Mouse (Mus musculus) heart, postnatal 36 days (tissue): ENCODE data around the gene Hlx. TPM values are rescaled to one million over a fixed set of nuclear protein-coding genes. Genes with fewer than 3 reads are reported as not detected.

Experiments used
- DNase-seq, 2 experiments: peaks; one replicate each; pipeline ENCODE4 v3.0.0; 2021 to 2022
- intact Hi-C: fragments of 180-260 bp; cut with DNase I; formaldehyde crosslinking; loops from one replicate; pipeline ENCODE4 v1.15.1; 2025
- total RNA-seq, 2 experiments: library from RNA; stranded (reverse); gene quantifications; 2 replicates each; pipeline ENCODE4 v1.2.3; 2021

The Hlx gene
- total RNA-seq, 2 experiments from 2014 or later = 9.9 to 14.5 TPM

DNA sequence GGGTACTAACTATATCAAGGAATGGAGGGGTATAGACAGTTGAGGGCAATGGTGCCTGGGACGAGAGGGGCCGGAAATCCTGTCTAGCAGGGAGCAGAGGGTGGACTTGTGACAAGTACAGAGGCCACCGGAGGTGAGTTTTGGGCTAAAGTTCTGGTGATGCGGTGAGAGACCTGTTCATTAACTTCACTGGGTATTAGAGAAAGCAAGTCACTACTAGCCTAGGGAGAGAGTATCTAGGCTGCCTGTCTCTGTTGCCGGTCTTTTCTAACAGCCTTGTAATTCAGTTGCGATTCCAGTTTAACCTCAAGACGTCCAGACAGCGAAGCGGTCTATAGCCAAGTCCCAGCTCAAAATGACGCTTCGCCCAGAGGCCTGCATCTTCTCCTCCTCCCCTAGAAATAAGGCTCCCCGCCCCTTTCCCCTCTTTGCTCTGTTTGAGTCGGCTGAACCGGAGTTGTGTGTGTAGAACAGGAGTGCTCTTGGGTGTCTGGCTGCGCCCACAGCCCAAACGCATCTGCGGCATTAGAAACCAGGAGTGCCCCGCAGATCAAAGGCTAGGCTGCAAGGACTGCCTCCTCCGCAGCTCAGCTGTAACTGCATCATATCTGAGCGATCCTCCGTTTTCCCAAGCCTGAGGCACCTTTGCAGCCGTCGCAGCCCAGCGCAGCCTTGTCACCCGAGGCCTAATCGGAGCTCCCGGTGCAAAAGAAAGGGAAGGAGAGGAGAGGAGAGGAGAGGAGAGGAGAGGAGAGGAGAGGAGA lies 1.8 kb upstream of the Hlx start:
- peak; percentile 42 to 59 for DNase-seq

DNA sequence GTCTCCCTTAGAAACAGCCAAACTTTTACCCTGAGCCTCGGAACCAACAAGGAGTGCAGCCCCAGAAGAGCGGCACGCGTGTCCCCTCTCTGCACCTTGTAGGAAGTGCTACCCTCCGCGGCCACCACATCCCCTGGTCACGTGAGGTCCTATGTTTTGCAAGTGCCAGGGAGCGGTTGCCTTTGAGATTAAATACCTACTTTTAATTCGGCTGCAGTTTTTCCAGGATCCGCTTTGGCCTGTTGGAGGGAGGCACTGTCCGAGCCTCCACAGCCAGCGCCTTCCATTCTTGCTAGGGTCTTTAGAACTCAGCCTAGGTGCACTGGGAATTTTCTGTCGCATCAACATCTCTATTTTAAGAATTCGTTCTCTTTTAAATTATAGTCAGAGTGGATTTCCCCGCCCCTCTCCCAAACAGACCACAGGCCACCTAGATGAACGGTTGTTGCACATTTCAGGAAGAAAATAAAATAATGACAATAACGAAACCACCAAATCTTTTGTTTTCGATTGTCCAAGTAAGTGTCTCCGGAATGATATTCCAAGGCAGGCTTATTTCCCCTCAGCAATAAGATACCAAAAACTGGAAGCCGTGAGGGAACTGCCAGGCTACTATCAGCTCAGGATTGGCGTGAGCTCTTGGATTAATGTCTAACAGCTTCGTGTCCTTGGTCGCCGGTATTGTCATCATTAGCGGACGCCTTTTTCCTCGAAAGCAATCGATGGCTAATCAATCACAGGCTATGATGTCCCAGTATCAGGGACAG lies 1.1 kb upstream of the Hlx start:
- peak; percentile 45 to 52 for DNase-seq
- intact Hi-C loops = loop anchor here (2.0 kb wide), 2 partner anchors 263 to 445 kb away; no protein-coding TSS in a partner anchor

More for the DNA sequence above, 1.8 kb upstream of the Hlx start:
- intact Hi-C loops = loop anchor here (2.0 kb wide), 2 partner anchors 263 to 445 kb away; no protein-coding TSS in a partner anchor

DNA sequence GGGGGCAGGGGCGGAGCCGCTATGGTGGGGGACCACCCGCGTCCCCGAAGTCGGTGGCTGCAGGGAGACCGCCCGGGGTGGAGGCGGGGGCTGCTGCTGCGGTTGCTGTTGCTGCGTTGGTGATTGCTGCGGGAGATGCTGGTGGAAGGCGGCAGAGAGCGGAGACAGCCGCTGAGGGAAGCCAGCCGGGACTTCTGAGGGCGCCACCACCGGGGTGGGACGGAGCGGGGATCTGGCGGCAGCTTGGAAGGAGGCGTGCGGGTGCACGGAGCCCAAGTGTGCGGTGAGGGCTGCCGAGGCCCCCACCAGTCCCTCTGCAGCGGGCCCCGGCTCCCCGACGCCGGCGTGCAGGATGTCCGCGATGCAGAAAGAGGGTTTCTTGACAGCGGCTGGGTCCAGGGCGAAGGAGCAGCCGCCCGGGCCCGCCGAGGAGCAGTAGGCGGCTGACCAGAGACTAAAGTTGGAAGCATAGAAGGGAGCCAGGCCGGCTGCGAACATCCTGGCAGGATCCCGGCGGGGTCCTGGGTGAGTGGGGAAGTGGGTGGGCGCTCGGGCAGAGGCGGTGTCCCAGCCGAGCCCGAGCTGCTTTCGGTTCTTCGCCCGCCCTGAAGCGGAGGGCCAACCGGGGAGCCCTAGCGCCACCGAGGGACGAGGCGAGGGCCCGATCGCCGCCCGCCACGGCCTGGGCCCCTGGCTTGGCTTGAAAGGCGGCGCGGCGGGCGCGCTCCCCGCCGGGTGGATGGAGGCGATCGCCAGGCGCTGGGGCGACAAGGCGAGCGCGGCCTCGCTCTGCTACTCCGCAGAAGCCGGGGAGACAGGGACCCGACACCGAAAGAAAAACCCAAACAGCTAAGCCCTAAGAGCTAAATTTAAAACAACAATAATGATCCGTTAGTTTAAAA lies 524 bp downstream of the Hlx start:
- DNase-seq = peak; percentile 72 to 81
- intact Hi-C loops = no loop called here

DNA sequence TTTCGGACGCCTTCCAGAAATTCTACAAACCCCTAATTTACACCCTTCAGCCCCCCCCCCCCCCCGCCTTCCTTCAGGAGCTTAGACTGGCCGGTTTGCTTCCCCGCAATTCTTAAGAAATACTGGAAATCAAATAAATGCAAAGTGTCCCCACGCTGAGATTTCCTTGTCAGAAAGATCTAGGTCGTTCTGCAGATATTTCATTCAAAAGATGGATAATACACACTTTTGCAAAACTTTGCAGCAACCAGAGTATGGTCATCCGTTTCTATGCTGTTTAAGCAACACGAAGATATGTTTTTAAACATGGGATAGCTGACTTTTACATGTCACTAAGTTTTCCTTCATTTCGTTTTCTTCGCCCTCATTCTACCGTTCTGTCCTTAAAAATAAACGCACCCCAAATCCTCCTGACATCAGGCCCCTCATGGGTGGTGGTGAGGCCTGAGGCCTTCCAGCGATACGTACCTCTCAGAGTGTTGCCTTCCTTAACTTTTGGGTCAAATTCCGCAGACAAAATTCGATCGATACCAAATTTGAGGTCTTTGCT lies 1.3 kb downstream of the Hlx start:
- DNase-seq = no peak
- intact Hi-C loops = no loop called here

DNA sequence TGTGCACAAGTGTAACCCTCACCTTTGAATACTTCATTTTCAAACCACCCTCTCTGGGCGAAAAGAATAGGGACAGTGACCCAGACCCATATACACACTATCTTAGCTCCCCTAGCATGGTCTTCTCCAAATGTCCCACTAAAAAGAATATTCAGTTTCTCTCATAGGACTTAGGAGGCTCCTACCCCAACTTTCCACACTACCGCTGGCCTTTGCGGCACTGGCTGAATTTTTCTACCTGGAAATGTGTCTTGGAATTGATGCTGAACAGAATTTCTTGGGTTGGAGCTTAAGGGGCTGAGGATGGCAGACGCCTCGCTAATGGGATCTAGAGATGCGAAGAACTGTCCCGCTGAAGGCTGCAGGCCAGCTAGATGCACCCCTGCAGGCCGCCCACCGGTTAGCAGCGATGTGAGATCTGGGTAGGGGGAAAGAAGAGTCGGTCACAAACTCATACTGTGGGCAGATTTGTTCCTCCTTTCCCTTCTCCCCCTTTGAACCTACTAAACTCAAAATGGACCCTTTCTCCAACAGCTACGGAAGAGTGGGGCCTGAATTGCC lies 1.9 kb downstream of the Hlx start:
- DNase-seq = peak in 1 of 2 experiments; percentile 48
- intact Hi-C loops = no loop called here

DNA sequence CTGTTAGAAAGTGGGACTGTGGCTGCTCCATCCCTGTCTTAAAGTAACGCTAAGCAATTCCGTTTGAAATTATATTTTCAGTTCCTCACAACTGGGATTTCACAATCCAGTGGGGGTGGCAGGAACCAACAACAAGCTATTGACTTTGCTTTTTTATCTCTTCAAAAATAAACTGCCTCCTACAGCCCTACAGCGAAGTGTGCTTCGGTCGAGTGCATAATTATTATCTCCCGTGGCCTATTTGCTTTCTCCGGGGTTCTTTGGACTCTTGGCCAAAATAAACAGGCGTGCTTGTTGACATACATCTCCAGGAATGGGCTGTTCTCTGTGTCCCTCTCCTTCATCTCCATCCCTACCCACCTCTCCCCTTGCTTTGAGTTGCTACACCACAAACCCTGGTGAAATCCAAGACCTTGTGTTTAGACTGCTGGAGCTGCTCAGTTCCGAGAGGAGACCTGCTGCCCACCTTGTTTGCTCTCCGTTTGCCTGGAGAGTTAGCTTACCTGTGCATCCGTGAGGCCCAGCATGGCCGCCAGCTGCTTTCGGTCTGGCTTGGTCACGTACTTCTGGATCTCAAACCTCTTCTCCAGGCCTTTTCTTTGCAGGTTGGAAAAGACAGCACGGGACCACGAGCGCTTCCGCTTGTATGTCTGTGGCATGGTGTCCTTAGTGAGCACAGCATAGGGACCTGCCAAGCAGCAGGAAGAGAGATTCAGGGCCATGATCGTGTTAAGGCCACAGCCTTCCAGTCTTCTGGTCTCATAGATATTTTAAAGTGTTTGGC lies 2.9 kb downstream of the Hlx start:
- intact Hi-C loops = loop anchor here (10.0 kb wide), 1 partner anchor 695 kb away; the partner anchor contains the start of gene 1700056E22Rik
- peak in 1 of 2 experiments; percentile 38 for DNase-seq

DNA sequence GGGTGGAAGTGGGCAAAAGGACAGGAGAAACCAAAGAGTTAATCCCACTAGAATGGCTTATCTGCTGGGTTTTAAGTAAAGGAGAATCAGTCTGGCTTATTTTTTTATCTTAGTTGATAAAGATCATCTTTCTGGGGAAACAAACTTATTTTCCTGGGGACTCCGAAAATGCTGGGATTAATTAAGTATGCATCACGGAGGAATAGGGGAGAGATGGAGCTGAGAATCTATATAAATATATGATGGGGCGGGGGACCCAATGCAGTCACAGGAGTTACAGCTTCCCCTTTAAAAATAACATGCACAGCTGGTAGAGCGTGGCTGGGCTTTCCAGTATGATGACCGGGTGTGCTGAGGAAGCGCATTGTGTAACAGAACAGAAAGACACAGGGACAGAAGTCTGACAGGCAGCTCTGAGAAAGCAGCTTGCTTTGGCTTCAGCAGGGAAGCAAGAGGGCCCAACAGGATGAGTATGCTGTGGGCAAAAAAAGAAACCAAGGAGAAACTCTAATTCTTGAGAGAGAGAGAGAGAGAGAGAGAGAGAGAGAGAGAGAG lies 3.8 kb downstream of the Hlx start:
- DNase-seq = peak in 1 of 2 experiments; percentile 35
- intact Hi-C loops = loop anchor here (10.0 kb wide), 1 partner anchor 694 kb away; the partner anchor contains the start of gene 1700056E22Rik

DNA sequence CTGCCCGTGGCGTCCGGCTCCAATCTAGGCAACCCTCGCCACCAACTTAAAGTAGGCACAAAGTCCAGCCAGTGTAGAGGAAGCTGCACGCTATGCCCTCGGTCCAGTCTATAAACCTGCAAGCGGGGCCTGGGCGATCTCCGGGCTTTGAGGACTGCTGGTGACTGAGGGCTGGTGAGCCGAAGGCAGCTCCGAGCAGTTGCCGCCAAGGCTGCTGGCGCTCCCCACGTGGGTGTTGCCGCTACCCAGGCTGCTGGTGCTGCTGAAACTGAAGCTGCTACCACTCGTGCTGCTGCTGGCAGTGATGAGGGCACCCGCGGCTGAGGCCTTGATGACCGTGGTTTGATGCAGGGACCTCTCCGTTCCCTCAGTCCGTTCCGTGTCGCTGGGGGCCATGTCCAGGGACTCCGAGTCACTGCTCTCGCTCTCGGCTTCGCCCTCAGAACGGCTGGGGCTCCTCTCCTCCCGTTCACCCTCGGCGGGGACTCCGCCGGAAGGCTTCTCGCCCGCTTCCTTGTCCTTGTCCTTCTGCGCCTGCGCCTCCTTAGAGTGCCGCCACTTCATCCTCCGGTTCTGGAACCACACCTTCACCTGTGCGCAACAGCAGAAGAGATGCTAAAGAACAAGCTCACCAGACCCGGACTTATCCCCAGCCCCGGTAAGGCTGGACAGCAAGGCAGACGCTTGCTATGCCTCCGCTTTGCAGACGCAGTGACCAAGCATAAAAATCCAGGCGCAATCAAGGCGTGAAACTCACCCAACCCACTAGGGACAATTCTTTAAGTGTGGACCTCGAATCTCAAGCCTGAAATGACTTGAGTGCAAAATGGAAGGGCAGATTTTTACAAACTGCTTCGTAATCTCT lies 4.8 kb downstream of the Hlx start:
- no peak for DNase-seq
- intact Hi-C loops = loop anchor here (10.0 kb wide), 1 partner anchor 693 kb away; the partner anchor contains the start of gene 1700056E22Rik

DNA sequence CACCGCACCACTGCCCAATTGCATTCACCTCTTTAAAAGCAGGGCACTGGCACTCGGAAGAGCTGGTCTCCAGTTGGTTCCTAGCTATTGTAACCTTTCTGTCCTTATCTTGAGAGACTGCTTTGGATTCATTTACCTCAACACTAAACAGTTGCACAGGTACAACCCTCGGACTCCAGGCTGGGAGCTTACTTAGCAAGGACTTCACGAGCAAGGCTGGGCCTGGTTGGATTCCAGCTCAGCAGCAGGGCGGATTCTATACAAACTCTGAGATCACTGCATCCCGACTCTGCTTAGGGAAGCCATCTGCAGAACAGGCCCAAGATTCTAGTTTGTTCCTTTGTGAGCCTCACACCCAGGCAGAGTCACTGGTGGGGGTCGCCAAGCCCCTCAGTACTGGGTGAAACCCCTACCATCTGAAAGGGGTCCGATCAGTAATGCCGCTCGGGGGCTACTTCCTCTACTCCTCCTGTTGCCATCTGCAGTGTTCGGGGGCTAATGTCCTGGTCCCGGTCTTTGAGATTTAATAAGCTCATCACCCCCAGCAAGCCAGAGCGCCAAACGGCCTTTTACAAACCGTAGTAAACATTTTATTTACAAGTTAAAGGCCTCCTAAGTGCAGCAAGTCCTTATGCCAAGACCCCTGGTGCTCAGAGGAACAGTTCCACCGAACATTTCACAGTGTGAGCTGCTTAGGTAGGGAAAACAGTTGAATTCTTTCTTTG lies 5.7 kb downstream of the Hlx start:
- DNase-seq = no peak
- intact Hi-C loops = loop anchor here (10.0 kb wide), 1 partner anchor 692 kb away; the partner anchor contains the start of gene 1700056E22Rik

DNA sequence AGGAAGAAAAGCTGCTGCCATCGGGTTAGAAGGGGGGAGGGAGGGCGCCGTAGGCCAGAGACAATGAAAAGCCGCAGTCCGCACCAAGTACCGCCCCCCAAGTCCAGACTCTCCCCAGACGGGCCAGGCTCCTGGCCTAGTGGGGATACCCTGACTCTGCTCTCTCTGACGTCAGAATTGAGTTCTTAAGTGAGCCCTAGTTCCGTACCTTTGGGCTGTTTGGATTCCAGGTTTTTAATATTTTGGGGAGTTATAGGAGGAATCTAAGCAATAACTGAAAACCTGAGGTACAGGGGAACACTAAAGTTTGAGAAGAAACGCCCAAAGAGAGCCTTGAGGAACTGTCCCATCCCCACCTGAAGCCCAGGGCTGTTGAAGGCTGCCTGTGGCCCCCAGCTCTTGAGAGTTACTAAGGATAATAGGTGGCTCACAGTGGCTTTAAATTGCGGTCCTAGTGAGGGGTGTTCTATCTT lies 7.1 kb downstream of the Hlx start:
- intact Hi-C loops = loop anchor here (10.0 kb wide), 1 partner anchor 691 kb away; the partner anchor contains the start of gene 1700056E22Rik
- DNase-seq = no peak

DNA sequence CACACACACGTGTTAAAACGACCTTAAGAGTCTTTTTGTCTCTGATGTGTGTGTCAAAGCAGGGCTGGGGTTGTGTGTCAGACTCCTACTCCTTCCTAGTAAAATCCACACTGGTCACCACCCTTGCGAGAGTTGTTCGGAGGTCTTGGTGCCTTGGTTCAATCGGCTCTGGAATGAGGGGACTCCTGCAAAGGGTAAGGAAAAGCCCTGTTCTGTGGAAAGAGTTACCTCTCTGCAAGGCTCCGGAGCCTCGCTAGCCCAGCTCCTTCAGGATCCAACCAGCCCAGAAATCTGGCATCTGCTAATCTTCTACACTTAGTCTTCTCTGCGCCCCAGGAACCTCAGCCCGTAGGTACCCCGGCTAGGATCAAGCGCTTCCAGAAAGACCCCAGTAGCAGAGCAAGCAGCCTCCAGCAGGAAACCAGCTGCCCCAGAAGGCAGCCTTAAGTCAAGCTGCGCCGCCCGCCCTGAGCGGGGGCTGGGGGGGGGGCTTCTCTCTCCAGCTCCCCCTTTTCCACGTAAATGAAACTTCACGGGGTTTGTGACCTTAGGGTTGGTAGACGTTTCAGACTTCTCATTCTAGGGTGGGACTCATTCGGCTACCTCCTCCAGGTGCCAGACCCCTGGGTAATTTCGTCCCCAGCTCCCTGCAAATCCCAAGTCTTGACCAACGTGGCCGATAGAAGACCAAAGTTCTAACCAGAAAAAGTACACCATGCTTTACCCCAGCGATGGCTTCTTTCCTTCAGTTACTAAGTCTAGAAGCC lies 7.7 kb downstream of the Hlx start:
- no peak for DNase-seq
- intact Hi-C loops = loop anchor here (10.0 kb wide), 1 partner anchor 690 kb away; the partner anchor contains the start of gene 1700056E22Rik

DNA sequence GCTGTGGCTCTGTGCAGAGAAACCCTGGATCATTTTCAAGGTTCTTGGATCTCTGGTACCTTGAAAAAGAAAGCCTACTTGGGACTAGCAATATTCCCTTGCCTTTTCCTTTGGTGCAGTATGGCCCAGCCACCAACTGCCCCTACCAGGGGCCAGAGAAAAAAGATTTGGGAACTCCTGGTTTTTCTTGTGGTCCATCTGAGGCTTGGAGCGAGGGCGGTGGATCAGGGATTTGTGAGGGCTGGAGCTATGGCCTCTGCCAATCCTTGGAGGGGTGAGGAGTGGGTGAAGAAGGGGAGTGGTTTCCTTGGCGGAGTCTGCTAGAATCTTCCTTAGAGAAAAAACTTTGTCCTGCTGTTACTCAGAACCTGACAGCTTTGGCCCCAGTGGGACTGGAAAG lies 8.5 kb downstream of the Hlx start:
- no peak for DNase-seq
- intact Hi-C loops = loop anchor here (10.0 kb wide), 1 partner anchor 689 kb away; the partner anchor contains the start of gene 1700056E22Rik

DNA sequence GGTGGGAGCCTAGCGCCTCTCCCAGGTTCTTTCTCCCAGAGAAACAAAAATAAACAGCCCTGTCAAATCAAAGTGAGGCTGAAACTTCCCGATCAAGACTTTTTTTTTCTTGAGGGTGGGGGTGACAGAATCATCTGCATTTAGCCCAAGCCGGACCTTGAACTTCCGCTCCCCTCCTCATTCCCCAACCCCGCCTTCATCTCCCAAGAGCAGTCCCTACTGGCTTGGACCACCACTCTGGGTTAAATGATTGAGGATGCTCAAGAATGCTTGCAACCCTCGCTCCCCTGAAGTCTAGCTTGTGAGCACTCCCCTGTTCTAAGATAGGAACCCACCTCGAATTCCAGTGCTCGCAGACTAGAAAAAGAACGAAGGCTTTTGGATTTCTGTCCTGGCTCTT lies 11.3 kb downstream of the Hlx start:
- intact Hi-C loops = loop anchor here (10.0 kb wide), 1 partner anchor 686 kb away; the partner anchor contains the start of gene 1700056E22Rik
- DNase-seq = no peak

DNA sequence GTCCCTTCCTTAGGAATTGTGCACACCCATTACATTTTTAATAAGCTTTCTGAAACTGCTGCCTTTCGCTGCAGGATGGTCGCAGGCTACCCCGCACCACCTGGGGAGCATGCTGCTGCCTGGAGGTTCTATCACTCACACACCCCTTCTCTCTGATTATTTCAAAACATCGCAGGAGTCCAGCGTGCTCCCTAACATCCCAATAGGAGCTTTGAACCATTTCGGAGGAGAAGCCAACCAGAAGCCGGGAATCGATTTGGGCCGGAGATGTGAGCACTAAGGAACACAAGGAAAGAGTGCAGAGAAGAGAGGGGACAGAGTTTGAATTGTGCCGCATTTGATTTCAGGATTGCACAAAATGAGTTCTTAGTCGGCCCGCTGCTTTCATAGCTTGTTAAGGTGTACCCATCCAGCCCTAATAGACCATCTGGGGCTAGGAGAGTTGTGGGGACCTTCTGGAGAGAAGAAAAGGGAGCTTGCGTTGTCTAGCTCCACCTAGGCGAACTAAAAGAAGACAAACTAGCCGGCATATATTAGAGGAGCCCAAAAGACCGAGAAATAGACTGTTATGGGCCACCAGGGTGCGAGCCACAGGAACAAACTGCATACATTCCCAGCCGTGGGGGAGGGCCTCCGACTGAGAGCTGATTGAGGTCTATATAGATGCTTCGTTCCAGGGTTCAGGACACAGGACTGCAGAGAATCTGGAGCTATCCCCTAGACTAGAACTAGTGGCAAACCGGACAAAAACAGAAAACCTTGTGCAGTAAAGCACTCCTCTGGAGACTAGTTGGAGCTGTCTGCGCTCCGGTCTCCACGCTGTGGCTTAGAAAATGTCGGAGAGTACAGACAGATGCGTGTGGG lies 12.0 kb downstream of the Hlx start:
- intact Hi-C loops = loop anchor here (10.0 kb wide), 1 partner anchor 686 kb away; the partner anchor contains the start of gene 1700056E22Rik
- no peak for DNase-seq
